Mouse (Mus musculus) kidney, embryonic 16.5 days (tissue): ENCODE data around the gene 4930503B20Rik. TPM values are rescaled to one million over a fixed set of nuclear protein-coding genes. Genes with fewer than 3 reads are reported as not detected.

ENCODE experiments used
- ATAC-seq: fragments of 200-750 bp; cut with Nextera tagmentation; 2 replicates; pipeline ENCODE4 v1.8.0; 2017; ENCODE audit warnings: moderate TSS enrichment; ENCODE audit not compliant: low FRiP score, low TSS enrichment
- H3K27ac ChIP-seq: fragments of 300-500 bp; sonication (generic); 2 replicates; pipeline ENCODE4 v1.5.1; 2014; ENCODE audit warnings: low read length
- H3K27me3 ChIP-seq: fragments of 300-500 bp; sonication (generic); 2 replicates; pipeline ENCODE4 v1.6.1; 2014; ENCODE audit warnings: low read length, control low read depth, mixed read lengths; ENCODE audit not compliant: insufficient read depth
- H3K36me3 ChIP-seq: fragments of 300-500 bp; sonication (generic); 2 replicates; pipeline ENCODE4 v1.6.1; 2014; ENCODE audit warnings: low read length, control low read depth, mixed read lengths; ENCODE audit not compliant: insufficient read depth
- H3K4me1 ChIP-seq: fragments of 300-500 bp; sonication (generic); 2 replicates; pipeline ENCODE4 v1.6.1; 2014; ENCODE audit warnings: low read length, control low read depth, mixed read lengths; ENCODE audit not compliant: insufficient read depth
- H3K4me2 ChIP-seq: fragments of 300-500 bp; sonication (generic); replicated peaks from 2 replicates; pipeline ENCODE4 v1.6.1; 2014; ENCODE audit warnings: low read depth, low read length
- H3K4me3 ChIP-seq: fragments of 300-500 bp; sonication (generic); 2 replicates; pipeline ENCODE4 v1.5.1; 2014; ENCODE audit warnings: mild to moderate bottlenecking, low read length
- H3K9ac ChIP-seq: fragments of 300-500 bp; sonication (generic); replicated peaks from 2 replicates; pipeline ENCODE4 v1.6.1; 2014; ENCODE audit warnings: low read length
- H3K9me3 ChIP-seq: fragments of 300-500 bp; sonication (generic); 2 replicates; pipeline ENCODE4 v1.6.1; 2016; ENCODE audit warnings: low read length, control low read depth
- WGBS: fragments of 180-500 bp; shearing (Covaris S2); extraction: QIAGEN DNeasy Blood & Tissue Kit; methylation state at CpG from one replicate; pipeline ENCODE4 v1.1.7; 2014; 5-methylcytosine and 5-hydroxymethylcytosine counted together
- polyA plus RNA-seq: library from polyadenylated mRNA; unstranded; fragments of >200 nt; fragmentation: Nextera tagmentation; extraction: Ambion mirVana; gene quantifications from 2 replicates; pipeline ENCODE4 v1.2.1, GENCODE M21; 2015

Gene 4930503B20Rik
- polyA plus RNA-seq, 1 experiment from 2014 or later = 0.14 TPM

GRCm38 (mm10) chr3:146681696-146682095, 30.6 kb upstream of the 4930503B20Rik start:
- H3K4me2 ChIP-seq = peak overlapping the region; percentile 40
- no peak overlapping the region for H3K27ac ChIP-seq
- WGBS = 61% methylated on average over 8 of the region's 8 CpGs
- peaks cover 2% of the 10 kb centered on the region; the same call in 1 of the 2 replicates for H3K27me3 ChIP-seq
- no peaks in the 10 kb centered on the region for H3K9me3 ChIP-seq
- H3K9ac ChIP-seq = no peak overlapping the region
- H3K4me1 ChIP-seq = 0 out of 2 replicates have a peak, but pooled peaks cover 13% of the 10 kb centered on the region
- H3K36me3 ChIP-seq = no peaks in the 10 kb centered on the region
- H3K4me3 ChIP-seq = peak overlapping the region; percentile 14
- no peak for ATAC-seq

GRCm38 (mm10) chr3:146680625-146681024, 29.5 kb upstream of the 4930503B20Rik start:
- H3K9ac ChIP-seq = no peak overlapping the region
- ATAC-seq = no peak
- no peaks in the 10 kb centered on the region for H3K36me3 ChIP-seq
- H3K4me2 ChIP-seq = no peak overlapping the region
- 0 out of 2 replicates have a peak, but pooled peaks cover 12% of the 10 kb centered on the region for H3K4me1 ChIP-seq
- 91% methylated on average over 13 of the region's 13 CpGs for WGBS
- H3K9me3 ChIP-seq = no peaks in the 10 kb centered on the region
- no peak overlapping the region for H3K27ac ChIP-seq
- H3K4me3 ChIP-seq = no peak overlapping the region
- H3K27me3 ChIP-seq = peaks cover 2% of the 10 kb centered on the region; the same call in 1 of the 2 replicates

- WGBS = 93% methylated on average over 16 of the region's 16 CpGs
- H3K9me3 ChIP-seq = no peaks in the 10 kb centered on the region
These were observed 28.5 kb upstream of the 4930503B20Rik start for GRCm38 (mm10) chr3:146679646-146680045.

GRCm38 (mm10) chr3:146676193-146676592, 25.1 kb upstream of the 4930503B20Rik start:
- H3K27me3 ChIP-seq = no peaks in the 10 kb centered on the region
- H3K27ac ChIP-seq = no peak overlapping the region
- no peaks in the 10 kb centered on the region for H3K4me1 ChIP-seq
- H3K9me3 ChIP-seq = no peaks in the 10 kb centered on the region
- H3K9ac ChIP-seq = no peak overlapping the region
- WGBS = 91% methylated on average over 4 of the region's 4 CpGs
- H3K4me3 ChIP-seq = no peak overlapping the region
- H3K4me2 ChIP-seq = no peak overlapping the region
- no peaks in the 10 kb centered on the region for H3K36me3 ChIP-seq
- ATAC-seq = no peak

More at GRCm38 (mm10) chr3:146679646-146680045, 28.5 kb upstream of the 4930503B20Rik start:
- ATAC-seq = no peak
- Histone ChIP-seq H3K27ac (no peak overlapping the region), H3K4me1 (0 out of 2 replicates have a peak, but pooled peaks cover 7% of the 10 kb centered on the region), H3K4me3 (no peak overlapping the region), H3K27me3 (peaks cover 2% of the 10 kb centered on the region; the same call in 1 of the 2 replicates), H3K36me3 (no peaks in the 10 kb centered on the region), H3K9ac (no peak overlapping the region), H3K4me2 (no peak overlapping the region)

DNA sequence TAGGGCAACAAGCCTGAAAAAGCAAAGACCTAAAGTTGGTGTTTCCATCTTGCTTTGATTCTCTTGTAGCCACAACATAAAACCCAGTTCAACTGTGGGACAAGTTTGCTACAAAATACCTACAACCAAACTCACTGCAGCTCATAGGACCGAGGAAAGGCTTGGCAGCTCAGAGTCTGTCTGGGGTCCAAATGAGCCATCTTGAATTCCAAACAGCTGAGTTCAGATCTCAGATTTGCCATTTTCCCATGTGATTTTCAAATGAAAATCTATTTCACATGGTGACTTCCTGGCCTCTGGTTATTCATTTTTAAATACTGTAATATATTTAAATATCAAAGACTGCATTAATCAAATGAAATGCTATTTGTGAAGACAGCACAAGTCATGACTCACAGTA, 24.0 kb upstream of the 4930503B20Rik start:
- 84% methylated on average over 1 of the region's 1 CpGs for WGBS
- no peaks in the 10 kb centered on the region for H3K9me3 ChIP-seq
- no peaks in the 10 kb centered on the region for H3K36me3 ChIP-seq
- no peak overlapping the region for H3K4me2 ChIP-seq
- H3K4me3 ChIP-seq = no peak overlapping the region
- ATAC-seq = no peak
- H3K27me3 ChIP-seq = no peaks in the 10 kb centered on the region
- no peak overlapping the region for H3K9ac ChIP-seq
- H3K27ac ChIP-seq = no peak overlapping the region
- H3K4me1 ChIP-seq = no peaks in the 10 kb centered on the region

DNA sequence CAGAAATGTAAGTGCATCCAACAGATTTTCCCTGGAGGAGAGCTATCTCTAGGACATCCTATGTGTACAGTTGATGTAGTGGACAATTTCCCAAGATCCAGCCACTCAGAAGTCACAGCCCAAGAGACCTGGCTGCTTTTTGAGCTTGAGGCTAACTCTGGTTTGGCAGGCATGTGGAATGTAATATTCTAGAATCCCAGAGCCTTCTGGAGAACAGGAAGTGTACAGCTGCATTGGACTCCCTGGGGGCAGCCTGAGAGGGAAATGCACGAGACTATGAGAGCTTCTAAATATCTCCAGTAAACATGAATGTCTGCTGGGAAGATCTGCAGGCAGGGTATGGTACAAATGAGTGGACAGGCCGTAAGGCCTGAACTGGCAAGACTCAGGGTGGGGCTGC, 20.0 kb upstream of the 4930503B20Rik start:
- Histone ChIP-seq H3K27me3 (no peaks in the 10 kb centered on the region), H3K36me3 (no peaks in the 10 kb centered on the region), H3K4me3 (no peak overlapping the region), H3K4me1 (no peaks in the 10 kb centered on the region), H3K27ac (no peak overlapping the region), H3K4me2 (no peak overlapping the region), H3K9me3 (no peaks in the 10 kb centered on the region), H3K9ac (no peak overlapping the region)
- ATAC-seq = no peak
- 56% methylated on average over 2 of the region's 2 CpGs for WGBS

DNA sequence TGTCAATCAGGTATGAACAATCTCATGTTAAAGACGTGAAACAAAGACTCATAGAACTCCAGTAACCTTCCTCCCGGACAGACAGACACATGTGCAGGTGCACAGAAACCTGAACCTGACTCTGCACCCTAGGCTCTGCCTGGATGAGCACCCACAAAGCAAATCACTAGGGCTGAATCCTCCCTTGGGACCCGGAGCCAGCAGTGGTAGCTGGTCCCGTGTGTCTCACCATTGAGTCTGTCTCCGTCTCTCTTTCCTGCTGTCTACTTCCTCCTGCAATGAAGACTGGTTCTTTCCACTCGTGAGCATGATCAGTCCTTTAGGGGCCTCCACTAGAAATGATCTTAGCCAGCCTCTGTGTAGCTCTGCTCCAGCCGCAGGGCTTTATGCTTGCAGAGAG, 10.8 kb upstream of the 4930503B20Rik start:
- no peaks in the 10 kb centered on the region for H3K9me3 ChIP-seq
- H3K4me1 ChIP-seq = no peaks in the 10 kb centered on the region
- no peak for ATAC-seq
- no peak overlapping the region for H3K9ac ChIP-seq
- no peak overlapping the region for H3K27ac ChIP-seq
- H3K4me2 ChIP-seq = no peak overlapping the region
- no peaks in the 10 kb centered on the region for H3K36me3 ChIP-seq
- 71% methylated on average over 7 of the region's 7 CpGs for WGBS
- H3K4me3 ChIP-seq = no peak overlapping the region
- no peaks in the 10 kb centered on the region for H3K27me3 ChIP-seq

DNA sequence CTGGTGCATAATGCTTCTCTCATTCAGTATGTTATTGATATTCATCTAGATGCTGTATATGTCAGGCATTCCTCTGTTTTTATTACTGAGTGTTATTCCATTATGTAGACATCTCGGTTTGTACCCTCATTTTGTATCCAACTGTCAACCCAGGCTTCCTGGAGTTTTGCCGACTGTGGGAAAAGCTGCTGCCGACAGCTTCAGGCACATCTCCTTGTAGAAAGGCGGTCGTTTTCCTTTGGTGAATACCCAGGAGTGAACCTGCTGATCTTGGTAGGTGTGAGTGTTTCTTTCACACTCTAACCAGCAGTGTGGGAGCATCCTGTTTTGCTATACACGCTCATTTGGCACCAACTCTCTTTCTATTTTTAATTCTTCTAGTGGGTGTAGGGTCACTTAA, 9.9 kb upstream of the 4930503B20Rik start:
- Histone ChIP-seq H3K9ac (no peak overlapping the region), H3K9me3 (no peaks in the 10 kb centered on the region), H3K27ac (no peak overlapping the region), H3K4me1 (no peaks in the 10 kb centered on the region), H3K27me3 (no peaks in the 10 kb centered on the region), H3K4me2 (no peak overlapping the region), H3K36me3 (no peaks in the 10 kb centered on the region), H3K4me3 (no peak overlapping the region)
- ATAC-seq = no peak
- WGBS = 73% methylated on average over 6 of the region's 6 CpGs

DNA sequence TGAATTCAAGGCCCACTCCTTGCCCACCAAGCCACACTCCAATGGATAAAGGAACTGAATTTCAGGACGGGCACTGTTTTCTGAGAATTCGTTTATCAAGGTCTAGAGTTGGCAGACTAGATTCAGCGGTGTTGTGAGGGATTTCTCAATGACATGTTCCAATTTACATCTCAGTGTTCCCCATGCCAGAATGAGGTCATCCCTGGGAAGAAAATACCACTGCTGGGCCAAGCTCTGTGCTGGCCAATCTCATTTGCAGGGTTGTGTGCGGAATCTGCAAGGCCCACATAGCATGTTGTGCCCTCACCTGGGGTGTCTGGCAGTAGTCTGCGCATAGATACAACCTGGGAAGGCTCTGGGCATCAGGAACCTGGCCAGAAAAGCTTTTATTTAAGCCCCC, 8.2 kb upstream of the 4930503B20Rik start:
- Histone ChIP-seq H3K27ac (no peak overlapping the region), H3K27me3 (no peaks in the 10 kb centered on the region), H3K9ac (no peak overlapping the region), H3K9me3 (no peaks in the 10 kb centered on the region), H3K4me2 (no peak overlapping the region), H3K4me3 (no peak overlapping the region), H3K4me1 (0 out of 2 replicates have a peak, but pooled peaks cover 6% of the 10 kb centered on the region), H3K36me3 (no peaks in the 10 kb centered on the region)
- 97% methylated on average over 5 of the region's 5 CpGs for WGBS
- ATAC-seq = no peak

GRCm38 (mm10) chr3:146658061-146658639, 7.0 kb upstream of the 4930503B20Rik start:
- H3K9ac ChIP-seq = no peak overlapping the region
- no peaks in the 10 kb centered on the region for H3K9me3 ChIP-seq
- H3K4me3 ChIP-seq = no peak overlapping the region
- no peak overlapping the region for H3K27ac ChIP-seq
- H3K36me3 ChIP-seq = no peaks in the 10 kb centered on the region
- no peaks in the 10 kb centered on the region for H3K27me3 ChIP-seq
- WGBS = 96% methylated on average over 1 of the region's 1 CpGs
- no peak for ATAC-seq
- 0 out of 2 replicates have a peak, but pooled peaks cover 6% of the 10 kb centered on the region for H3K4me1 ChIP-seq
- no peak overlapping the region for H3K4me2 ChIP-seq
